Mouse (Mus musculus): ENCODE results near the gene Prc1.

DNA sequence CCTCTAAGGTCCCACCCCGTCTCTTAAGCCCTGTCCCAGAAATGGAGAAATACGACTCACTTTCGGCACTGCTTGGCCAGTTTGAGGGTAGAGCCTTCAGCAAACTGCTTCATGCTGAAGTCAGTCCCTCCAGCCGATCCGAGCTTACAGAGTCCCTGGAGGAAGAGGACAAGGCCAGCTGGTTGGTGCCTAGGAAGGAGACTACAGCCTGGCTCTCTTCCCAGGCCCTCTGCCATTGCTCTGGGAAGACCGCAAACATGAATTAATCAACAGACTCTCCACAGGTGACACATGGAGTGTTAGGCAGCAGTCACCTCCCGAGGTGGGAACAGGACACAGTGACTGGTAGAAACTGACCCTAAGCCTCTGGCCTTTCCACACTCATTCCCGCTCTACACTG lies 36.0 kb downstream of the Prc1 start:
- TF ChIP-seq ZNF384 (IDR thresholded peaks at IDR 0.05; ENCODE audit: low read depth, low read length) (no peak), ZC3H11A (IDR thresholded peaks at IDR 0.05; ENCODE audit: borderline replicate concordance, low read depth, low read length) (no peak), CHD2 (IDR thresholded peaks at IDR 0.05; ENCODE audit: low read depth, low read length) (no peak)
